8 mouse cellular contexts compared by ENCODE assay signal in the genomic region with DNA sequence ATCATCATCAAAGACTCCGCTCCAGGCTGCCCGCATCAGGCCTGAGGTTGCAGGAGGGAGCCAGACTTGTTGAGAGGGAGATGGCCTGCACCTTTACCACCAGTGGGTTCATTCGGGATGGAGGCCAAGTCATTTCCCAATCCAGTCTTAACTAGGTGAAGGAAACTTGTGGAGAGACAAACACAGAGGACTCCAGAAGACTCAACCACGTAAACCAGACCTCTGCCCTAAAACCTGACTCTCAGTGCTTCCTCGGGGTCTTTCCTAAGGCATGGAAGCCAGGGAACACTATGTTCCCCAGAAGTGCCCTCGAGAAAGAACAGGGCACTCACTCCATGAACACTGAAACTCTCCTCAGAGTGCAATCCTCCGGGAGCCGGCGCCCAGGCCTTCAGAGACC. TPM values are rescaled to one million over a fixed set of nuclear protein-coding genes. Genes with fewer than 3 reads are reported as not detected.
DNase-seq lines count a peak whose midpoint lies in the region; ATAC-seq and TF ChIP-seq lines count a peak whose summit lies in the region.
"Had no signal": no experiment of that assay in that cellular context is flagged by ENCODE, and none has a peak within 500 bp of the region (broad histone marks: within the 10 kb centered on the region; RNA-seq: fewer than 3 reads in every experiment).

No protein-coding gene starts in this region.

- H3K36me3 ChIP-seq in forebrain, postnatal 0 days (ENCODE audit: insufficient read depth), result no peaks in the 10 kb centered on the region
- no peaks in the 10 kb centered on the region for H3K36me3 ChIP-seq in midbrain, embryonic 16.5 days (ENCODE audit: control insufficient read depth, insufficient read depth, low read length)

- no peaks in the 10 kb centered on the region for H3K9me3 ChIP-seq in forebrain, postnatal 0 days (ENCODE audit: low read length)
- no peaks in the 10 kb centered on the region for H3K9me3 ChIP-seq in midbrain, embryonic 16.5 days (replicated peaks; ENCODE audit: control insufficient read depth, low read length, poor library complexity, severe bottlenecking)

- no peak for ATAC-seq in forebrain, postnatal 0 days
- no peak for ATAC-seq in midbrain, embryonic 16.5 days
- ATAC-seq in megakaryocyte progenitor cell, adult 5-6 weeks (replicated peaks; ENCODE audit: poor library complexity), result no peak

- peak overlapping the region; percentile 87; the same call in 1 of the 2 replicates for H3K27ac ChIP-seq in layer of hippocampus, adult 2 months
- H3K27ac ChIP-seq in bone marrow macrophage, adult 2 months (ENCODE audit: insufficient read depth, low read depth, low read length), result no peak overlapping the region
- no peak overlapping the region for H3K27ac ChIP-seq in forebrain, postnatal 0 days (ENCODE audit: low read depth, low read length)
- no peak overlapping the region for H3K27ac ChIP-seq in midbrain, embryonic 16.5 days (ENCODE audit: low read length)

- WGBS in forebrain, postnatal 0 days, result 85% methylated on average over 9 of the region's 9 CpGs
- 80% methylated on average over 9 of the region's 9 CpGs for WGBS in midbrain, embryonic 16.5 days

- peak overlapping the region; percentile 89 for H3K4me2 ChIP-seq in forebrain, postnatal 0 days (ENCODE audit: low read depth)
- peak overlapping the region; percentile 76 for H3K4me2 ChIP-seq in midbrain, embryonic 16.5 days (ENCODE audit: low read length)

- no peaks in the 10 kb centered on the region for H3K27me3 ChIP-seq in forebrain, postnatal 0 days (ENCODE audit: insufficient read depth, low read length)
- peaks cover 2% of the 10 kb centered on the region; the same call in 1 of the 2 replicates for H3K27me3 ChIP-seq in midbrain, embryonic 16.5 days (ENCODE audit: control insufficient read depth, insufficient read depth, low read depth, low read length)

- no peak for TF ChIP-seq POLR2A in bone marrow macrophage, adult 2 months (IDR thresholded peaks at IDR 0.05; ENCODE audit: borderline replicate concordance, low read depth, low read length)

- H3K4me1 ChIP-seq in bone marrow macrophage, adult 2 months (ENCODE audit: control insufficient read depth, insufficient read depth, low read length), result peaks cover 32% of the 10 kb centered on the region
- peaks cover 14% of the 10 kb centered on the region for H3K4me1 ChIP-seq in forebrain, postnatal 0 days (ENCODE audit: insufficient read depth)
- H3K4me1 ChIP-seq in midbrain, embryonic 16.5 days (ENCODE audit: control insufficient read depth, insufficient read depth, low read length), result peaks cover 20% of the 10 kb centered on the region

- no peak for TF ChIP-seq CTCF in layer of hippocampus, adult 2 months (conservative IDR thresholded peaks at IDR 0.05)
- no peak for TF ChIP-seq CTCF in bone marrow macrophage, adult 2 months (IDR thresholded peaks at IDR 0.05; ENCODE audit: low read depth, low read length)
- TF ChIP-seq CTCF in forebrain, postnatal 0 days (IDR thresholded peaks at IDR 0.05; ENCODE audit: low read depth), result no peak

- H3K4me3 ChIP-seq in layer of hippocampus, adult 2 months, result peak overlapping the region; percentile 62
- peak overlapping the region; percentile 6; the same call in 1 of the 2 replicates for H3K4me3 ChIP-seq in bone marrow macrophage, adult 2 months (ENCODE audit: insufficient read depth, low read length)
- peak overlapping the region; percentile 60 for H3K4me3 ChIP-seq in forebrain, postnatal 0 days (ENCODE audit: low read depth, low read length)
- H3K4me3 ChIP-seq in midbrain, embryonic 16.5 days (ENCODE audit: low read depth, low read length), result peak overlapping the region; percentile 78; the same call in 1 of the 2 replicates

- no peak for DNase-seq in layer of hippocampus, adult 2 months (ENCODE audit: low spot score in 2 of 2)
- no peak for DNase-seq in layer of hippocampus, adult 11-12 months (ENCODE audit: low spot score)
- no peak for DNase-seq in forebrain, postnatal 0 days
- DNase-seq in thymus, adult 18-20 months, result no peak
- DNase-seq: kidney, adult 18-20 months had no signal

- H3K9ac ChIP-seq in forebrain, postnatal 0 days, result 0 out of 2 replicates have a peak overlapping the region, but pooled peaks have one; percentile 0
- peak overlapping the region; percentile 54; the same call in 1 of the 2 replicates for H3K9ac ChIP-seq in midbrain, embryonic 16.5 days (ENCODE audit: low read depth, low read length)

RNA-seq across cellular contexts. Expression of a gene that starts 2.5 kb away (rescaled TPM):
- total RNA-seq in layer of hippocampus, adult 2 months (2021), result 10 to 100 TPM; 66.5 to 68.7 TPM
- polyA plus RNA-seq in bone marrow macrophage, adult 2 months (2012; ENCODE audit: insufficient read depth, insufficient read length, missing spikeins), result 1.9 and 2.4 TPM in 2 replicates
- total RNA-seq in forebrain, postnatal 0 days (2014; rRNA removed), result 58.1 and 99.4 TPM in 2 replicates
- 64.7 and 67.9 TPM in 2 replicates for polyA plus RNA-seq in forebrain, postnatal 0 days (2015; fragmentation: Nextera tagmentation; extraction: Ambion mirVana)
- 48.9 and 50.8 TPM in 2 replicates for polyA plus RNA-seq in midbrain, embryonic 16.5 days (2015; fragmentation: Nextera tagmentation; extraction: Ambion mirVana)
- total RNA-seq in megakaryocyte progenitor cell, adult 5-6 weeks (2015), result 46.4 and 57.5 TPM in 2 replicates
- 25.8 and 31.7 TPM in 2 replicates for total RNA-seq in megakaryocyte progenitor cell, adult 5-6 weeks (2017)

RNA-seq across cellular contexts. Expression of a gene that starts 39.7 kb away (rescaled TPM):
- not detected for total RNA-seq in layer of hippocampus, adult 2 months (2021)
- not detected in 2 replicates for polyA plus RNA-seq in bone marrow macrophage, adult 2 months (2012; ENCODE audit: insufficient read depth, insufficient read length, missing spikeins)
- 0.23 TPM in 1 of 2 replicates, not detected in the other for total RNA-seq in forebrain, postnatal 0 days (2014; rRNA removed)
- polyA plus RNA-seq in forebrain, postnatal 0 days (2015; fragmentation: Nextera tagmentation; extraction: Ambion mirVana), result 0.48 and 0.52 TPM in 2 replicates
- polyA plus RNA-seq in midbrain, embryonic 16.5 days (2015; fragmentation: Nextera tagmentation; extraction: Ambion mirVana), result 0.55 and 0.60 TPM in 2 replicates
- not detected in 2 replicates for total RNA-seq in megakaryocyte progenitor cell, adult 5-6 weeks (2015)
- not detected in 2 replicates for total RNA-seq in megakaryocyte progenitor cell, adult 5-6 weeks (2017)

RNA-seq across cellular contexts. Expression of a gene that starts 44.6 kb away (rescaled TPM):
- total RNA-seq in layer of hippocampus, adult 2 months (2021), result 10 to 100 TPM; 32.7 to 61.0 TPM
- polyA plus RNA-seq in bone marrow macrophage, adult 2 months (2012; ENCODE audit: insufficient read depth, insufficient read length, missing spikeins), result 19.9 and 24.0 TPM in 2 replicates
- total RNA-seq in forebrain, postnatal 0 days (2014; rRNA removed), result 37.9 and 44.1 TPM in 2 replicates
- 29.3 and 30.0 TPM in 2 replicates for polyA plus RNA-seq in forebrain, postnatal 0 days (2015; fragmentation: Nextera tagmentation; extraction: Ambion mirVana)
- 54.7 and 55.7 TPM in 2 replicates for polyA plus RNA-seq in midbrain, embryonic 16.5 days (2015; fragmentation: Nextera tagmentation; extraction: Ambion mirVana)
- 7.5 and 9.0 TPM in 2 replicates for total RNA-seq in megakaryocyte progenitor cell, adult 5-6 weeks (2015)
- 21.8 and 41.2 TPM in 2 replicates for total RNA-seq in megakaryocyte progenitor cell, adult 5-6 weeks (2017)

Comparison
In these comparisons a context has a peak if more than half of its experiments do, and no peak if none do; other contexts are left out.
1. H3K4me3 ChIP-seq: peak in every context shown above with its lines; median percentile 78 in midbrain, embryonic 16.5 days; 62 in layer of hippocampus, adult 2 months; 60 in forebrain, postnatal 0 days; 6 in bone marrow macrophage, adult 2 months.